Mouse (Mus musculus) E14TG2a.4 (cell line): ENCODE results near the gene Camkmt.

Experiments
- H3K27me3 ChIP-seq: 2 replicates; pipeline ENCODE4 v1.6.1; 2014; ENCODE audit warnings: low read length, control low read depth; ENCODE audit not compliant: insufficient read depth
- H3K36me3 ChIP-seq: 2 replicates; pipeline ENCODE4 v1.6.1; 2014; ENCODE audit warnings: low read length, control low read depth; ENCODE audit not compliant: insufficient read depth
- H3K4me1 ChIP-seq: replicated peaks from 2 replicates; pipeline ENCODE4 v1.6.1; 2014; ENCODE audit warnings: low read depth, low read length, control low read depth
- H3K4me3 ChIP-seq: replicated peaks from 2 replicates; pipeline ENCODE4 v1.5.1; 2014; ENCODE audit warnings: mild to moderate bottlenecking, low read length
- H3K9me3 ChIP-seq: 2 replicates; pipeline ENCODE4 v1.6.1; 2014; ENCODE audit warnings: low read length, control low read depth
- CTCF ChIP-seq: conservative IDR thresholded peaks from 2 replicates; pipeline ENCODE4 v1.5.1; 2014; ENCODE audit warnings: low read length
- NANOG ChIP-seq: IDR thresholded peaks from 2 replicates; pipeline ENCODE4 v1.6.1; 2014; ENCODE audit warnings: borderline replicate concordance, low read length, mixed read lengths
- POU5F1 ChIP-seq: IDR thresholded peaks from 2 replicates; pipeline ENCODE4 v1.6.1; 2014; ENCODE audit warnings: low read length, borderline replicate concordance

Gene Camkmt

GRCm38 (mm10) chr17:85464466-85465411 is 374.4 kb downstream of the Camkmt start:
- no peaks in the 10 kb centered on the region for H3K9me3 ChIP-seq
- H3K4me3 ChIP-seq = peak overlapping the region; percentile 78
- no peak for TF ChIP-seq POU5F1
- TF ChIP-seq NANOG = no peak
- no peak for TF ChIP-seq CTCF
- H3K4me1 ChIP-seq = peaks cover 18% of the 10 kb centered on the region
- H3K36me3 ChIP-seq = no peaks in the 10 kb centered on the region
- peaks cover 69% of the 10 kb centered on the region for H3K27me3 ChIP-seq

GRCm38 (mm10) chr17:85469776-85470175 is 379.4 kb downstream of the Camkmt start:
- TF ChIP-seq CTCF = peak; percentile 83
- no peak for TF ChIP-seq NANOG
- no peaks in the 10 kb centered on the region for H3K36me3 ChIP-seq
- peaks cover 29% of the 10 kb centered on the region for H3K4me1 ChIP-seq
- peaks cover 83% of the 10 kb centered on the region for H3K27me3 ChIP-seq
- no peaks in the 10 kb centered on the region for H3K9me3 ChIP-seq
- H3K4me3 ChIP-seq = no peak overlapping the region

- no peaks in the 10 kb centered on the region for H3K9me3 ChIP-seq
- no peaks in the 10 kb centered on the region for H3K36me3 ChIP-seq
- TF ChIP-seq CTCF (no peak), NANOG (no peak), POU5F1 (no peak)
- H3K4me1 ChIP-seq = peaks cover 22% of the 10 kb centered on the region
- 0 out of 2 replicates have a peak overlapping the region, but pooled peaks have one; percentile 4 for H3K4me3 ChIP-seq
- H3K27me3 ChIP-seq = peaks cover 75% of the 10 kb centered on the region
These were observed 382.4 kb downstream of the Camkmt start for GRCm38 (mm10) chr17:85472687-85473202.

GRCm38 (mm10) chr17:85473217-85473616 is 382.9 kb downstream of the Camkmt start:
- Histone ChIP-seq H3K4me1 (peaks cover 22% of the 10 kb centered on the region), H3K27me3 (peaks cover 74% of the 10 kb centered on the region)
- TF ChIP-seq POU5F1 (no peak), NANOG (no peak), CTCF (no peak)

GRCm38 (mm10) chr17:85473881-85474280 is 383.5 kb downstream of the Camkmt start:
- Histone ChIP-seq H3K4me3 (no peak overlapping the region), H3K27me3 (peaks cover 70% of the 10 kb centered on the region), H3K9me3 (no peaks in the 10 kb centered on the region), H3K36me3 (no peaks in the 10 kb centered on the region), H3K4me1 (peaks cover 22% of the 10 kb centered on the region)
- TF ChIP-seq NANOG = no peak
- no peak for TF ChIP-seq CTCF
- no peak for TF ChIP-seq POU5F1

More at GRCm38 (mm10) chr17:85473217-85473616, 382.9 kb downstream of the Camkmt start:
- Histone ChIP-seq H3K9me3 (no peaks in the 10 kb centered on the region), H3K4me3 (0 out of 2 replicates have a peak overlapping the region, but pooled peaks have one; percentile 4), H3K36me3 (no peaks in the 10 kb centered on the region)

- no peaks in the 10 kb centered on the region for H3K36me3 ChIP-seq
- TF ChIP-seq POU5F1 = no peak
- no peak for TF ChIP-seq NANOG
- TF ChIP-seq CTCF = no peak
These were observed 390.9 kb downstream of the Camkmt start for GRCm38 (mm10) chr17:85481241-85481640.

GRCm38 (mm10) chr17:85483086-85483485 is 392.7 kb downstream of the Camkmt start:
- Histone ChIP-seq H3K4me3 (no peak overlapping the region), H3K4me1 (peaks cover 34% of the 10 kb centered on the region), H3K27me3 (peaks cover 64% of the 10 kb centered on the region), H3K9me3 (no peaks in the 10 kb centered on the region), H3K36me3 (no peaks in the 10 kb centered on the region)
- TF ChIP-seq CTCF (no peak), POU5F1 (no peak), NANOG (no peak)

More at GRCm38 (mm10) chr17:85481241-85481640, 390.9 kb downstream of the Camkmt start:
- H3K4me3 ChIP-seq = no peak overlapping the region
- H3K9me3 ChIP-seq = no peaks in the 10 kb centered on the region
- H3K27me3 ChIP-seq = peaks cover 70% of the 10 kb centered on the region
- peaks cover 24% of the 10 kb centered on the region for H3K4me1 ChIP-seq

GRCm38 (mm10) chr17:85484015-85484414 is 393.7 kb downstream of the Camkmt start:
- TF ChIP-seq CTCF = no peak
- TF ChIP-seq POU5F1 = no peak
- no peak for TF ChIP-seq NANOG
- peaks cover 41% of the 10 kb centered on the region for H3K4me1 ChIP-seq
- no peak overlapping the region for H3K4me3 ChIP-seq
- no peaks in the 10 kb centered on the region for H3K9me3 ChIP-seq
- H3K27me3 ChIP-seq = peaks cover 68% of the 10 kb centered on the region
- no peaks in the 10 kb centered on the region for H3K36me3 ChIP-seq
